Comparison of ENCODE assay signal across 8 mouse cellular contexts in the genomic region with DNA sequence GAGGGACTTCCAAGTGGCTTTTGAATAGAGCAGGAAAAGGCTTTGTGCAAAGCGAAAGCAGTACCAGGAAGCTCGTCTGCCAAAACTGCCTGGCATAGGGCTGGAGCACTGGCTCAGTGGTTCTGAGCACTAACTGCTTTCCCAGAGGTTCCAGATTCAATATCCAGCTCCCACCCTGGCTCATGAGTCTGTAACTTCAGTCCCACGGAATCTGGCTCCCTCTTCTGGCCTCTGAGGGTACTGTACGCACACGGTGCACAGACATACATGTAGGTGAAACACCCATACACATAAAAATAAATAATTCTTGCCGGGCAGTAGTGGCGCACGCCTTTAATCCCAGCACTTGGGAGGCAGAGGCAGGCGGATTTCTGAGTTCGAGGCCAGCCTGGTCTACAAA. TPM values are rescaled to one million over a fixed set of nuclear protein-coding genes. Genes with fewer than 3 reads are reported as not detected.
DNase-seq lines count a peak whose midpoint lies in the region; ATAC-seq and TF ChIP-seq lines count a peak whose summit lies in the region.

No protein-coding gene starts in this region.

- no peaks in the 10 kb centered on the region for H3K4me1 ChIP-seq in kidney, postnatal 0 days (replicated peaks; ENCODE audit: insufficient read depth, low read length)
- H3K4me1 ChIP-seq in midbrain, postnatal 0 days (ENCODE audit: insufficient read depth, low read length), result no peaks in the 10 kb centered on the region; the same call in 1 of the 2 replicates

- peak; percentile 70 for TF ChIP-seq CTCF in kidney, postnatal 0 days (IDR thresholded peaks at IDR 0.05; ENCODE audit: low read depth)
- TF ChIP-seq CTCF in midbrain, postnatal 0 days (IDR thresholded peaks at IDR 0.05), result peak; percentile 83

- intact Hi-C loops in heart, postnatal 36 days (cut with DNase I), result no loop called here

- H3K27ac ChIP-seq in kidney, postnatal 0 days, result no peak overlapping the region
- no peak overlapping the region for H3K27ac ChIP-seq in midbrain, postnatal 0 days (ENCODE audit: low read depth, low read length)

- no peak overlapping the region for H3K4me3 ChIP-seq in kidney, postnatal 0 days (replicated peaks; ENCODE audit: low read depth, low read length)
- no peak overlapping the region for H3K4me3 ChIP-seq in midbrain, postnatal 0 days (ENCODE audit: low read depth, low read length)

- H3K27me3 ChIP-seq in kidney, postnatal 0 days (ENCODE audit: insufficient read depth, low read length), result no peaks in the 10 kb centered on the region
- no peaks in the 10 kb centered on the region for H3K27me3 ChIP-seq in midbrain, postnatal 0 days (ENCODE audit: insufficient read depth, low read length)

- peak; percentile 24 to 48 for DNase-seq in heart, postnatal 36 days
- no peak for DNase-seq in heart, adult 11 months
- DNase-seq in urinary bladder, postnatal 14 days (ENCODE audit: low spot score), result peak; percentile 35
- no peak for DNase-seq in urinary bladder, postnatal 25 days (ENCODE audit: low spot score)
- peak; percentile 65 for DNase-seq in embryo, embryonic 10.5 days (ENCODE audit: low spot score)
- peak; percentile 61 for DNase-seq in kidney, postnatal 0 days (ENCODE audit: low spot score)
- DNase-seq in midbrain, postnatal 0 days (ENCODE audit: low spot score), result peak; percentile 81
- no peak for DNase-seq in thymus, adult 18-20 months

- 85% methylated on average over 10 of the region's 10 CpGs for WGBS in kidney, postnatal 0 days
- 80% methylated on average over 10 of the region's 10 CpGs for WGBS in midbrain, postnatal 0 days

- H3K9ac ChIP-seq in kidney, postnatal 0 days (ENCODE audit: low read depth, low read length), result no peak overlapping the region
- no peak overlapping the region for H3K9ac ChIP-seq in midbrain, postnatal 0 days (replicated peaks; ENCODE audit: low read length, poor library complexity, severe bottlenecking)

- no peaks in the 10 kb centered on the region for H3K36me3 ChIP-seq in kidney, postnatal 0 days (ENCODE audit: insufficient read depth, low read length)
- H3K36me3 ChIP-seq in midbrain, postnatal 0 days (ENCODE audit: insufficient read depth, low read length), result no peaks in the 10 kb centered on the region

- no peak for ATAC-seq in kidney, postnatal 0 days (replicated peaks; ENCODE audit: low FRiP score, low read depth)
- ATAC-seq in midbrain, postnatal 0 days (ENCODE audit: low FRiP score), result peak; percentile 46; the same call in 1 of the 2 replicates

- H3K9me3 ChIP-seq in kidney, postnatal 0 days (replicated peaks; ENCODE audit: low read length), result no peaks in the 10 kb centered on the region
- no peaks in the 10 kb centered on the region for H3K9me3 ChIP-seq in midbrain, postnatal 0 days (ENCODE audit: low read length)

- H3K4me2 ChIP-seq in kidney, postnatal 0 days (ENCODE audit: low read length), result no peak overlapping the region
- H3K4me2 ChIP-seq in midbrain, postnatal 0 days (ENCODE audit: low read depth, low read length, poor library complexity, severe bottlenecking), result no peak overlapping the region

RNA-seq across cellular contexts. Expression of a gene that starts 37.4 kb away (rescaled TPM):
- 10 to 100 TPM; 55.4 to 62.3 TPM for total RNA-seq in heart, postnatal 36 days (2021)
- 16.3 and 18.4 TPM in 2 replicates for polyA plus RNA-seq in kidney, postnatal 0 days (2015; fragmentation: Nextera tagmentation; extraction: Ambion mirVana)
- total RNA-seq in midbrain, postnatal 0 days (2014; rRNA removed), result 114 and 142 TPM in 2 replicates
- polyA plus RNA-seq in midbrain, postnatal 0 days (2015; fragmentation: Nextera tagmentation; extraction: Ambion mirVana), result 17.4 and 19.4 TPM in 2 replicates

RNA-seq across cellular contexts. Expression of a gene that starts 40.3 kb away (rescaled TPM):
- total RNA-seq in heart, postnatal 36 days (2021), result 1 to 10 TPM; 5.3 to 6.5 TPM
- polyA plus RNA-seq in kidney, postnatal 0 days (2015; fragmentation: Nextera tagmentation; extraction: Ambion mirVana), result 9.6 and 9.9 TPM in 2 replicates
- 52.8 and 67.5 TPM in 2 replicates for total RNA-seq in midbrain, postnatal 0 days (2014; rRNA removed)
- 25.5 and 27.5 TPM in 2 replicates for polyA plus RNA-seq in midbrain, postnatal 0 days (2015; fragmentation: Nextera tagmentation; extraction: Ambion mirVana)

RNA-seq across cellular contexts. Expression of a gene that starts 51.7 kb away (rescaled TPM):
- 100 to 1,000 TPM; 707 to 812 TPM for total RNA-seq in heart, postnatal 36 days (2021)
- 14,836 and 15,514 TPM in 2 replicates for polyA plus RNA-seq in kidney, postnatal 0 days (2015; fragmentation: Nextera tagmentation; extraction: Ambion mirVana)
- total RNA-seq in midbrain, postnatal 0 days (2014; rRNA removed), result 5,191 and 5,200 TPM in 2 replicates
- 15,915 and 17,004 TPM in 2 replicates for polyA plus RNA-seq in midbrain, postnatal 0 days (2015; fragmentation: Nextera tagmentation; extraction: Ambion mirVana)

Comparison
In these comparisons a context has a peak if more than half of its experiments do, and no peak if none do; other contexts are left out.
1. DNase-seq: peak in heart, postnatal 36 days (2 of 2), urinary bladder, postnatal 14 days (single experiment), embryo, embryonic 10.5 days (single experiment), kidney, postnatal 0 days (single experiment) and midbrain, postnatal 0 days (single experiment); none in heart, adult 11 months (single experiment), urinary bladder, postnatal 25 days (single experiment) and thymus, adult 18-20 months (0 of 2).